Mouse (Mus musculus) ES-Bruce4 (cell line): ENCODE results near the gene App. TPM values are rescaled to one million over a fixed set of nuclear protein-coding genes. Genes with fewer than 3 reads are reported as not detected.
A peak's percentile ranks its signal among the peaks of the same experiment; 100 is the strongest.

ENCODE experiments used
- H3K27ac ChIP-seq: 2 replicates; pipeline ENCODE4 v1.5.1; 2012; ENCODE audit warnings: low read length, inconsistent platforms; ENCODE audit not compliant: insufficient read depth
- H3K27me3 ChIP-seq: 2 replicates; pipeline ENCODE4 v1.6.1; 2012; ENCODE audit warnings: mild to moderate bottlenecking, low read length, inconsistent platforms; ENCODE audit not compliant: control insufficient read depth, poor library complexity, insufficient read depth, severe bottlenecking
- H3K36me3 ChIP-seq: 2 replicates; pipeline ENCODE4 v1.6.1; 2012; ENCODE audit warnings: inconsistent platforms, mild to moderate bottlenecking, low read length, moderate library complexity; ENCODE audit not compliant: control insufficient read depth, poor library complexity, insufficient read depth, severe bottlenecking
- H3K4me1 ChIP-seq: one replicate; pipeline ENCODE4 v1.8.1; 2011; ENCODE audit warnings: low read length; ENCODE audit not compliant: control insufficient read depth, insufficient read depth
- H3K4me3 ChIP-seq: 2 replicates; pipeline ENCODE4 v1.5.1; 2011; ENCODE audit warnings: low read depth, mild to moderate bottlenecking, low read length
- H3K9ac ChIP-seq: 2 replicates; pipeline ENCODE4 v1.6.1; 2012; ENCODE audit warnings: low read depth, mild to moderate bottlenecking, inconsistent platforms; ENCODE audit not compliant: poor library complexity, severe bottlenecking
- H3K9me3 ChIP-seq: replicated peaks from 2 replicates; pipeline ENCODE4 v1.6.1; 2012; ENCODE audit warnings: mild to moderate bottlenecking, low read length, inconsistent platforms; ENCODE audit not compliant: control insufficient read depth, poor library complexity, insufficient read depth, severe bottlenecking
- CTCF ChIP-seq: IDR thresholded peaks from one replicate; pipeline ENCODE4 v1.8.1; 2011; ENCODE audit warnings: low read depth, low read length
- EP300 ChIP-seq: IDR thresholded peaks from 2 replicates; pipeline ENCODE4 v1.6.1; 2011; ENCODE audit warnings: low read depth, low read length; ENCODE audit not compliant: insufficient read depth
- POLR2A ChIP-seq: IDR thresholded peaks from one replicate; pipeline ENCODE4 v1.8.1; 2011; ENCODE audit warnings: low read length; ENCODE audit not compliant: insufficient read depth
- polyA plus RNA-seq: library from polyadenylated mRNA; stranded (reverse); fragments of >200 nt; gene quantifications from 2 replicates; pipeline ENCODE4 v1.2.4, GENCODE M21; 2011; ENCODE audit warnings: low read depth; ENCODE audit not compliant: missing spikeins, insufficient read depth, insufficient read length

Gene App
- polyA plus RNA-seq, 1 experiment: 89.3 TPM

DNA sequence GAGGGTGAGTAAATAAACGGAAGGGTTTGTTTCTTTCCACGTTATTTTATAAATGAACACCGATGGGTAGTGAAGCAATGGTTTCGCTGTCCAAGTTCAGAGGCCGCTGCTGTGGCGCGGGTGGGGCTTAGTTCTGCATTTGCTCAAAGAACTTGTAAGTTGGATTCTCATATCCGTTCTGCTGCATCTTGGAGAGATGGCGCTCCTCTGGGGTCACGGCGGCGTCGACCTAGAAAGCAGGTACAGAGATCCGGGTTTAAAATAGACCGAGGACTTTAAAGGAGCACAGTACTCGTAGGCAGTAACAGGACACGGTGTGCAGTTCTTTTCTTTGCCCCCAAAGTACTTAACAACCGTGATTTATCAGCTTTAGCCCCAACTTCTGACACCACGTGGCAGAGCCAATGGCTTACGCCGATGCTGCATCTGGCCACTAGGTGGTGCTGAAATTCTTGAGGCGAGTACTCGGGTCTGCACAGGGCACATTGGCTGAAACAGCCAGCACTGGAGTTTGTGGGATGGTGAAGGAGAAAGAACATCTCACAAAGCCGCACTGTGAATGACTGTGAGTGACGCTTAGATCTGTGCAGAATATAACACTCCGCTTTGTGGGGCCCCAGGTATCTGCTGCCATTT lies 218.2 kb downstream of the App start:
- Histone ChIP-seq H3K9ac (no peak overlapping the region), H3K4me3 (0 out of 2 replicates have a peak overlapping the region, but pooled peaks have one; percentile 19), H3K9me3 (no peaks in the 10 kb centered on the region), H3K36me3 (no peaks in the 10 kb centered on the region), H3K27me3 (0 out of 2 replicates have a peak, but pooled peaks cover 1% of the 10 kb centered on the region), H3K27ac (no peak overlapping the region), H3K4me1 (no peaks in the 10 kb centered on the region)
- TF ChIP-seq CTCF: peak; percentile 91
- no peak for TF ChIP-seq EP300
- no peak for TF ChIP-seq POLR2A

DNA sequence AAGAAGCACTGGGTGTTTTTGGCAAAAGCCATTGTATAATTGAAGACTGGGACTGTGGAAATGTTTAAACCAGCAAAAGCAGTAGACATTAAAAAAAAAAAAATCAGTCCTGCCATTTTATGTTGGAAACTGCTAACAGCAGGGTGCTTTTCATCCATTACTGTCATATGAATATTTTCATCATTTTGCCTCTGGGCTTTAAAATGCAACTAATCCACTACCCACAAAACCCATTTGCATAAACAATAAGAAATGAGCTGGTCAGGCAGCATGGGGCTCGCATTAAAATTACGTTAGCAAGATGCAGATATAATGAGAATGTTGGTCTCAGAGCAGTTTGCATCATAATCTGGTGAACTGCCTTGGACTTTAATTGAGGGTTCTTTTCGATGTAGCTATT lies 242.5 kb downstream of the App start:
- no peak overlapping the region for H3K4me3 ChIP-seq
- H3K36me3 ChIP-seq: no peaks in the 10 kb centered on the region

DNA sequence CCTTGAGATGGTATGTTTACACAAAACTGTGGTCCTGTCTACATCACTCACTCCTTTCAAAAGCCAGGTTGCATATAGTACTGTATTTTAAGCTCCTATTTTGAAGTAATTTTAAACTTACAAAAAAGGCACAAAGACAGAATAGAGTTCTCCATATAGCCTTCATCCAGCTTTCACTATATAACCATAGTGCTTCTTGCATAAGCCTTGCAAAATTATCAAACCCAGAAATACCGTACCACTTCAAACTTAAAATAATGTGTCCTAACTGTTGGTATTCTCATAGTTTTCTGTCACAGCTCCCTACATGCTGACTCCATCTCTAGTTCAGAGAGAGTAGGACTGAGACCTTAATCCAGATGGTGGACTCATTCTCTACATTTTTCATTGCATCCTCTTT lies 245.7 kb downstream of the App start:
- TF ChIP-seq POLR2A (no peak), EP300 (no peak), CTCF (no peak)

More for the DNA sequence above, 242.5 kb downstream of the App start:
- Histone ChIP-seq H3K9ac (no peak overlapping the region), H3K27ac (no peak overlapping the region), H3K27me3 (no peaks in the 10 kb centered on the region), H3K4me1 (no peaks in the 10 kb centered on the region), H3K9me3 (no peaks in the 10 kb centered on the region)
- no peak for TF ChIP-seq EP300
- TF ChIP-seq POLR2A: no peak
- no peak for TF ChIP-seq CTCF

DNA sequence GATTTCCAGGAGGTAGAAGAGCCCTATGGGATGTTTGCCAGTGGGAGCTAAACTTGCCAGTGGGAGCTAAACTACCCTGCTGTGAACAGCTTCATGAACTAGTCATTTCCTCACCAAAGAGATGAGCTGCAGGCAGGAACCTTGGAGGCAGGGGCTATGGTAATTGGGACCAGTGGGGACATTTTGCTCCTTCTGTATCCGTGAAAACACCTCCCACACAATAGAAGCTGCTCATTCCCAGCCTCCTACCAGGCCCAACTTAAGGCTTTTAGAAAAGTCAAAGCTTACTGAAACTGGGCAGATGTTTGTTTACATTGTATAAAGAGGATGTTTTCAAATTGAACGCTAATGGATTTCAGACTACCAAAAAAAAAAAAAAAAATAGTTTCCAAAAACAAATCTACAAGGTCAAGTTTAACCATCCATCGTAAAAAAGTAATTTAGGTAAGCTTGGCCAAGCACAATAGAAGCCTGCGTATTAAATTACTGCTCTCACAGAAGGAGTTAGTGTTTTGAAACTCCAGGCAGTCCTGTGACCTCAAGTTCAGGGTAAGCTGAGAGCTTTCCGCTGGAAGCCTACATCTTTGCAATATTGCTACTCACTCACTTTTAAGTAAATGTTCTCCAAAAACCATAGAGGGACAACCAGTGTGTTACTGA lies 253.8 kb downstream of the App start:
- no peaks in the 10 kb centered on the region for H3K9me3 ChIP-seq
- no peak overlapping the region for H3K4me3 ChIP-seq
- H3K27me3 ChIP-seq: no peaks in the 10 kb centered on the region
- H3K27ac ChIP-seq: no peak overlapping the region
- no peaks in the 10 kb centered on the region for H3K36me3 ChIP-seq
- H3K4me1 ChIP-seq: no peaks in the 10 kb centered on the region
- H3K9ac ChIP-seq: no peak overlapping the region
- TF ChIP-seq CTCF (no peak), EP300 (no peak), POLR2A (no peak)

More for the DNA sequence above, 245.7 kb downstream of the App start:
- no peaks in the 10 kb centered on the region for H3K9me3 ChIP-seq
- H3K9ac ChIP-seq: no peak overlapping the region
- no peaks in the 10 kb centered on the region for H3K36me3 ChIP-seq
- H3K27ac ChIP-seq: no peak overlapping the region
- H3K4me1 ChIP-seq: no peaks in the 10 kb centered on the region
- no peak overlapping the region for H3K4me3 ChIP-seq
- H3K27me3 ChIP-seq: no peaks in the 10 kb centered on the region

DNA sequence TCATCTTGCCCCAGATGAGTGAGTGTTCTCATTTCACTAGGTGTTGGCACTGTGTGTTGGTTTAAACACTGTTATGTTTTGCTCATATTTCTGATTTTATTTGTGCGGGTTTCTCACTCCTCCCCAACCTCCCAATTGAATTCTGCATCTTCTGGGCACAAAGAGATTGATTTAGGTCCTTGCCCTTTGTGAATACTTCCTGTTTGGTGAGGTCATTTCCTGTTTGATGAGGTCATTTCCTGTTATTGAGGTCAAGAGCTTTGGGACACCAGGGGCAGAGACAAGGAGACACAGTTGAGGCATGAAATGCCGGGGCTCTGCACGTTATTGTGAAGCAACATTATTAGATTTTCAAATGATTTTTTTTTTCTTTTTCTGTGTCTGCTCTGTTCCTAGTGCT lies 254.5 kb downstream of the App start:
- no peak overlapping the region for H3K27ac ChIP-seq
- H3K9ac ChIP-seq: no peak overlapping the region
- no peaks in the 10 kb centered on the region for H3K27me3 ChIP-seq
- H3K4me3 ChIP-seq: no peak overlapping the region
- H3K36me3 ChIP-seq: no peaks in the 10 kb centered on the region
- no peaks in the 10 kb centered on the region for H3K4me1 ChIP-seq
- TF ChIP-seq POLR2A (no peak), CTCF (no peak), EP300 (no peak)
- H3K9me3 ChIP-seq: no peaks in the 10 kb centered on the region

DNA sequence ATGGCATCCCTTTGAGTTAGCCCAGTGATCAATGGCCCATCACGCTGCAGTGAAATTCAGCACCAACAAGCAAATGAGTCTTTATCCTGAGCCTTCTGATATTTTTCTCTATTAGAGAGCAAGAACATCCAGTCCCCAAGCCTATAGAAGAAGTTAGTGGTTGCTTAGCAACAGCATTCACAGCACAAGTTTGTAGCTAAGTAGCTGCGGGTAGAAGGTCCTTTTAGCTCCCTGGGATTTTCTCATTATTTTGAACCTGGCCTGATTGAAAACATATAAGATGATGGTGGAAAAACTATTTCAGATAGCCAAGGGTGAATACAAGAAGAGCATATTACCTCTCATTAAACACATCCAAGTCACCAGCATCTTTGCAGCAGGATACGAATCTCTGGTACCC lies 256.8 kb downstream of the App start:
- Histone ChIP-seq H3K9me3 (no peaks in the 10 kb centered on the region), H3K27ac (no peak overlapping the region), H3K4me3 (no peak overlapping the region), H3K27me3 (no peaks in the 10 kb centered on the region), H3K9ac (no peak overlapping the region), H3K36me3 (no peaks in the 10 kb centered on the region), H3K4me1 (no peaks in the 10 kb centered on the region)
- TF ChIP-seq CTCF: no peak
- no peak for TF ChIP-seq POLR2A
- no peak for TF ChIP-seq EP300
